Mouse (Mus musculus): Measurements from ENCODE around the gene Gm49486. TPM values are rescaled to one million over a fixed set of nuclear protein-coding genes. Genes with fewer than 3 reads are reported as not detected.

Gm49486 gene
- polyA plus RNA-seq, 1 experiment from 2014 or later: 0.94 TPM

DNA sequence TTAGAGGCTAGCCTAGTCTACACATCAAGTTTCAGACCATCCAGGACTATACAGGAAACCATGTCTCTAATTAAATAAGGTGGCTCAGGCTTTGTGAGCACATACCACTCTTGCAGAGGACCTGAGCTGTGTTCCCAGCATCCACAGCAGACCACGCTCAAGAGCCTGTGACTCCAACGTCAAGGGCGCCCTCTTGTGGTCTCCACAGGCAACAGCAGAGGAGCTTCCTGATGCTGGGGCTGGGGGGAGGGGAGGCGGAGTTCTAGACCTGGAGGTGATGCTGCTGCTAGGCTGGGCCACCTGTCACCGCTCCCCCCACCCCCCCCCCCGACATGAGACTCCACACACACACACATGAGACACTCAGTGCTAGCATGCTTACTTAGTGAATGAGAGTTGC is 51.0 kb downstream of the Gm49486 start:
- Histone ChIP-seq H3K9me3 (ENCODE audit: control insufficient read depth, low read length) (no peaks in the 10 kb centered on the region), H3K4me3 (replicated peaks; ENCODE audit: low read length) (no peak overlapping the region), H3K36me3 (ENCODE audit: control insufficient read depth, insufficient read depth) (no peaks in the 10 kb centered on the region), H3K27ac (ENCODE audit: low read length) (no peak overlapping the region), H3K4me1 (replicated peaks; ENCODE audit: control insufficient read depth, insufficient read depth, low read length) (no peaks in the 10 kb centered on the region), H3K4me2 (ENCODE audit: low read length) (no peak overlapping the region), H3K27me3 (replicated peaks; ENCODE audit: control insufficient read depth, insufficient read depth, low read length) (no peaks in the 10 kb centered on the region), H3K9ac (replicated peaks; ENCODE audit: low read depth, low read length) (no peak overlapping the region)
- 18% methylated on average over 6 of the region's 6 CpGs for WGBS
- ATAC-seq: no peak

- Histone ChIP-seq H3K4me3 (replicated peaks; ENCODE audit: low read length) (no peak overlapping the region), H3K4me2 (ENCODE audit: low read length) (no peak overlapping the region), H3K9ac (replicated peaks; ENCODE audit: low read depth, low read length) (no peak overlapping the region), H3K4me1 (replicated peaks; ENCODE audit: control insufficient read depth, insufficient read depth, low read length) (no peaks in the 10 kb centered on the region), H3K27me3 (replicated peaks; ENCODE audit: control insufficient read depth, insufficient read depth, low read length) (no peaks in the 10 kb centered on the region), H3K36me3 (ENCODE audit: control insufficient read depth, insufficient read depth) (no peaks in the 10 kb centered on the region), H3K9me3 (ENCODE audit: control insufficient read depth, low read length) (no peaks in the 10 kb centered on the region), H3K27ac (ENCODE audit: low read length) (no peak overlapping the region)
- 59% methylated on average over 5 of the region's 5 CpGs for WGBS
- ATAC-seq: no peak
These were observed 51.7 kb downstream of the Gm49486 start for GRCm38 (mm10) chr15:79280850-79281249.

DNA sequence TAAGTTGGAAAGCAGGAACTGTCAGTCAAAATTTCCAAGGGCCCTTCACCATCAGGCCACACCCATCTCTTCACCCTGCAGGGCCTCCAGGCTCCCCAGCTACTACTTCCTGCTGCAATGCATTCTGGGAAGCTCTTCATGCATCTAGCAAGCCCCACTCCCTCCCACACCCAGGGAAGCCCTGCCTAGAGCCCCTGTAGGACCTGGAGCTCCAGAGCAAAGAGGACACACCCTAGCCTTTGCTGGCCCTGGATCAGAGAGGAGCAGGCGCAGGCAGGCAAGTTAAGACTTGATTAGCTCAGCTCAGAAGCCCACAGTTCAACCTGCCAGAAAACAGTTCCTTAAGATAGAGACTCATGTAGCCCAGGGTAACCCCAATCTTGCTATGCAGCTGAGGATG is 52.2 kb downstream of the Gm49486 start:
- WGBS: 89% methylated on average over 1 of the region's 1 CpGs

GRCm38 (mm10) chr15:79282434-79282833 is 53.2 kb downstream of the Gm49486 start:
- H3K27ac ChIP-seq (ENCODE audit: low read length): no peak overlapping the region
- no peaks in the 10 kb centered on the region for H3K27me3 ChIP-seq (replicated peaks; ENCODE audit: control insufficient read depth, insufficient read depth, low read length)
- H3K4me1 ChIP-seq (replicated peaks; ENCODE audit: control insufficient read depth, insufficient read depth, low read length): no peaks in the 10 kb centered on the region
- WGBS: 85% methylated on average over 5 of the region's 5 CpGs
- H3K4me3 ChIP-seq (replicated peaks; ENCODE audit: low read length): no peak overlapping the region
- H3K36me3 ChIP-seq (ENCODE audit: control insufficient read depth, insufficient read depth): no peaks in the 10 kb centered on the region
- no peak overlapping the region for H3K4me2 ChIP-seq (ENCODE audit: low read length)
- no peak overlapping the region for H3K9ac ChIP-seq (replicated peaks; ENCODE audit: low read depth, low read length)
- no peak for ATAC-seq
- H3K9me3 ChIP-seq (ENCODE audit: control insufficient read depth, low read length): no peaks in the 10 kb centered on the region

More for the DNA sequence above, 52.2 kb downstream of the Gm49486 start:
- H3K27me3 ChIP-seq (replicated peaks; ENCODE audit: control insufficient read depth, insufficient read depth, low read length): no peaks in the 10 kb centered on the region
- no peak overlapping the region for H3K4me2 ChIP-seq (ENCODE audit: low read length)
- no peak overlapping the region for H3K4me3 ChIP-seq (replicated peaks; ENCODE audit: low read length)
- H3K36me3 ChIP-seq (ENCODE audit: control insufficient read depth, insufficient read depth): no peaks in the 10 kb centered on the region
- no peaks in the 10 kb centered on the region for H3K9me3 ChIP-seq (ENCODE audit: control insufficient read depth, low read length)
- ATAC-seq: no peak
- no peak overlapping the region for H3K9ac ChIP-seq (replicated peaks; ENCODE audit: low read depth, low read length)
- no peak overlapping the region for H3K27ac ChIP-seq (ENCODE audit: low read length)
- no peaks in the 10 kb centered on the region for H3K4me1 ChIP-seq (replicated peaks; ENCODE audit: control insufficient read depth, insufficient read depth, low read length)

GRCm38 (mm10) chr15:79283371-79283770 is 54.2 kb downstream of the Gm49486 start:
- H3K9me3 ChIP-seq (ENCODE audit: control insufficient read depth, low read length): no peaks in the 10 kb centered on the region
- H3K27me3 ChIP-seq (replicated peaks; ENCODE audit: control insufficient read depth, insufficient read depth, low read length): no peaks in the 10 kb centered on the region
- ATAC-seq: no peak
- H3K27ac ChIP-seq (ENCODE audit: low read length): no peak overlapping the region
- no peak overlapping the region for H3K4me2 ChIP-seq (ENCODE audit: low read length)
- no peaks in the 10 kb centered on the region for H3K4me1 ChIP-seq (replicated peaks; ENCODE audit: control insufficient read depth, insufficient read depth, low read length)
- H3K4me3 ChIP-seq (replicated peaks; ENCODE audit: low read length): no peak overlapping the region
- WGBS: 87% methylated on average over 4 of the region's 4 CpGs
- H3K9ac ChIP-seq (replicated peaks; ENCODE audit: low read depth, low read length): no peak overlapping the region
- no peaks in the 10 kb centered on the region for H3K36me3 ChIP-seq (ENCODE audit: control insufficient read depth, insufficient read depth)

GRCm38 (mm10) chr15:79285399-79285798 is 56.2 kb downstream of the Gm49486 start, which contains the start of gene Baiap2l2:
Gene Baiap2l2 (minus strand): TSS chr15:79285537.
- no peak within 1 kb of the TSS for H3K27ac ChIP-seq (ENCODE audit: low read length)
- WGBS: 69% methylated on average over 10 of the region's 10 CpGs
- ATAC-seq: no peak
- no peaks in the 10 kb centered on the region for H3K4me1 ChIP-seq (replicated peaks; ENCODE audit: control insufficient read depth, insufficient read depth, low read length)
- H3K4me2 ChIP-seq (ENCODE audit: low read length): no peak within 1 kb of the TSS
- H3K4me3 ChIP-seq (replicated peaks; ENCODE audit: low read length): no peak within 1 kb of the TSS
- no peaks in the 10 kb centered on the region for H3K9me3 ChIP-seq (ENCODE audit: control insufficient read depth, low read length)
- no peaks in the 10 kb centered on the region for H3K27me3 ChIP-seq (replicated peaks; ENCODE audit: control insufficient read depth, insufficient read depth, low read length)
- H3K36me3 ChIP-seq (ENCODE audit: control insufficient read depth, insufficient read depth): no peaks in the 10 kb centered on the region
- H3K9ac ChIP-seq (replicated peaks; ENCODE audit: low read depth, low read length): no peak within 1 kb of the TSS

- H3K27ac ChIP-seq (ENCODE audit: low read length): no peak overlapping the region
- H3K9ac ChIP-seq (replicated peaks; ENCODE audit: low read depth, low read length): no peak overlapping the region
- no peak for ATAC-seq
- 88% methylated on average over 7 of the region's 7 CpGs for WGBS
- no peak overlapping the region for H3K4me2 ChIP-seq (ENCODE audit: low read length)
- H3K4me1 ChIP-seq (replicated peaks; ENCODE audit: control insufficient read depth, insufficient read depth, low read length): no peaks in the 10 kb centered on the region
- no peaks in the 10 kb centered on the region for H3K9me3 ChIP-seq (ENCODE audit: control insufficient read depth, low read length)
- H3K27me3 ChIP-seq (replicated peaks; ENCODE audit: control insufficient read depth, insufficient read depth, low read length): no peaks in the 10 kb centered on the region
- H3K4me3 ChIP-seq (replicated peaks; ENCODE audit: low read length): no peak overlapping the region
- H3K36me3 ChIP-seq (ENCODE audit: control insufficient read depth, insufficient read depth): no peaks in the 10 kb centered on the region
These were observed 57.0 kb downstream of the Gm49486 start for GRCm38 (mm10) chr15:79286141-79286540.

- no peak overlapping the region for H3K27ac ChIP-seq (ENCODE audit: low read length)
- no peak overlapping the region for H3K9ac ChIP-seq (replicated peaks; ENCODE audit: low read depth, low read length)
- no peak overlapping the region for H3K4me3 ChIP-seq (replicated peaks; ENCODE audit: low read length)
- H3K4me2 ChIP-seq (ENCODE audit: low read length): no peak overlapping the region
- ATAC-seq: no peak
- H3K27me3 ChIP-seq (replicated peaks; ENCODE audit: control insufficient read depth, insufficient read depth, low read length): no peaks in the 10 kb centered on the region
- 92% methylated on average over 7 of the region's 7 CpGs for WGBS
- H3K36me3 ChIP-seq (ENCODE audit: control insufficient read depth, insufficient read depth): no peaks in the 10 kb centered on the region
- no peaks in the 10 kb centered on the region for H3K4me1 ChIP-seq (replicated peaks; ENCODE audit: control insufficient read depth, insufficient read depth, low read length)
- H3K9me3 ChIP-seq (ENCODE audit: control insufficient read depth, low read length): no peaks in the 10 kb centered on the region
These were observed 57.9 kb downstream of the Gm49486 start for GRCm38 (mm10) chr15:79287091-79287490.

- H3K4me1 ChIP-seq (replicated peaks; ENCODE audit: control insufficient read depth, insufficient read depth, low read length): no peaks in the 10 kb centered on the region
- H3K9me3 ChIP-seq (ENCODE audit: control insufficient read depth, low read length): no peaks in the 10 kb centered on the region
- ATAC-seq: no peak
- H3K27me3 ChIP-seq (replicated peaks; ENCODE audit: control insufficient read depth, insufficient read depth, low read length): no peaks in the 10 kb centered on the region
- H3K9ac ChIP-seq (replicated peaks; ENCODE audit: low read depth, low read length): no peak overlapping the region
- no peak overlapping the region for H3K4me3 ChIP-seq (replicated peaks; ENCODE audit: low read length)
- H3K36me3 ChIP-seq (ENCODE audit: control insufficient read depth, insufficient read depth): no peaks in the 10 kb centered on the region
- no peak overlapping the region for H3K4me2 ChIP-seq (ENCODE audit: low read length)
- H3K27ac ChIP-seq (ENCODE audit: low read length): no peak overlapping the region
- 85% methylated on average over 3 of the region's 3 CpGs for WGBS
These were observed 59.2 kb downstream of the Gm49486 start for GRCm38 (mm10) chr15:79288387-79288786.

- Histone ChIP-seq H3K4me1 (replicated peaks; ENCODE audit: control insufficient read depth, insufficient read depth, low read length) (no peaks in the 10 kb centered on the region), H3K27me3 (replicated peaks; ENCODE audit: control insufficient read depth, insufficient read depth, low read length) (no peaks in the 10 kb centered on the region), H3K27ac (ENCODE audit: low read length) (no peak overlapping the region), H3K9me3 (ENCODE audit: control insufficient read depth, low read length) (no peaks in the 10 kb centered on the region), H3K36me3 (ENCODE audit: control insufficient read depth, insufficient read depth) (no peaks in the 10 kb centered on the region), H3K4me3 (replicated peaks; ENCODE audit: low read length) (no peak overlapping the region), H3K4me2 (ENCODE audit: low read length) (no peak overlapping the region), H3K9ac (replicated peaks; ENCODE audit: low read depth, low read length) (no peak overlapping the region)
- ATAC-seq: no peak
- 92% methylated on average over 12 of the region's 12 CpGs for WGBS
These were observed 60.2 kb downstream of the Gm49486 start for GRCm38 (mm10) chr15:79289441-79289840.

Data from forebrain, embryonic 16.5 days (tissue).